Mouse (Mus musculus): ENCODE results near the gene Fam199x. TPM values are rescaled to one million over a fixed set of nuclear protein-coding genes. Genes with fewer than 3 reads are reported as not detected.
A peak's percentile ranks its signal among the peaks of the same experiment; 100 is the strongest.

The Fam199x gene
- polyA plus RNA-seq, 1 experiment = 12.9 TPM

GRCm38 (mm10) chrX:137104531-137104930, 55.1 kb downstream of the Fam199x start:
- H3K9me3 ChIP-seq (replicated peaks; ENCODE audit: control insufficient read depth, insufficient read depth, low read length, poor library complexity, severe bottlenecking) = no peaks in the 10 kb centered on the region
- no peak overlapping the region for H3K4me3 ChIP-seq (ENCODE audit: low read depth, low read length)
- H3K9ac ChIP-seq (ENCODE audit: low read depth, poor library complexity, severe bottlenecking) = no peak overlapping the region
- H3K36me3 ChIP-seq (ENCODE audit: control insufficient read depth, insufficient read depth, low read length, poor library complexity, severe bottlenecking) = no peaks in the 10 kb centered on the region
- no peaks in the 10 kb centered on the region for H3K4me1 ChIP-seq (ENCODE audit: control insufficient read depth, insufficient read depth, low read length)
- H3K27me3 ChIP-seq (ENCODE audit: control insufficient read depth, insufficient read depth, low read length, poor library complexity, severe bottlenecking) = no peaks in the 10 kb centered on the region; the same call in 1 of the 2 replicates
- H3K27ac ChIP-seq (ENCODE audit: insufficient read depth, low read length) = no peak overlapping the region
- TF ChIP-seq EP300 (IDR thresholded peaks at IDR 0.05; ENCODE audit: insufficient read depth, low read depth, low read length) = no peak

GRCm38 (mm10) chrX:137106498-137106897, 57.1 kb downstream of the Fam199x start:
- no peaks in the 10 kb centered on the region for H3K9me3 ChIP-seq (replicated peaks; ENCODE audit: control insufficient read depth, insufficient read depth, low read length, poor library complexity, severe bottlenecking)
- no peak overlapping the region for H3K4me3 ChIP-seq (ENCODE audit: low read depth, low read length)
- TF ChIP-seq EP300 (IDR thresholded peaks at IDR 0.05; ENCODE audit: insufficient read depth, low read depth, low read length) (no peak), CTCF (IDR thresholded peaks at IDR 0.05; ENCODE audit: low read depth, low read length) (no peak), POLR2A (IDR thresholded peaks at IDR 0.05; ENCODE audit: insufficient read depth, low read length) (no peak)
- H3K4me1 ChIP-seq (ENCODE audit: control insufficient read depth, insufficient read depth, low read length) = no peaks in the 10 kb centered on the region
- H3K27ac ChIP-seq (ENCODE audit: insufficient read depth, low read length) = no peak overlapping the region
- no peaks in the 10 kb centered on the region for H3K36me3 ChIP-seq (ENCODE audit: control insufficient read depth, insufficient read depth, low read length, poor library complexity, severe bottlenecking)
- H3K9ac ChIP-seq (ENCODE audit: low read depth, poor library complexity, severe bottlenecking) = no peak overlapping the region
- H3K27me3 ChIP-seq (ENCODE audit: control insufficient read depth, insufficient read depth, low read length, poor library complexity, severe bottlenecking) = no peaks in the 10 kb centered on the region; the same call in 1 of the 2 replicates

- no peaks in the 10 kb centered on the region for H3K36me3 ChIP-seq (ENCODE audit: control insufficient read depth, insufficient read depth, low read length, poor library complexity, severe bottlenecking)
- H3K4me1 ChIP-seq (ENCODE audit: control insufficient read depth, insufficient read depth, low read length) = no peaks in the 10 kb centered on the region
- H3K27ac ChIP-seq (ENCODE audit: insufficient read depth, low read length) = no peak overlapping the region
- TF ChIP-seq CTCF (IDR thresholded peaks at IDR 0.05; ENCODE audit: low read depth, low read length) (peak; percentile 49), EP300 (IDR thresholded peaks at IDR 0.05; ENCODE audit: insufficient read depth, low read depth, low read length) (no peak)
- no peaks in the 10 kb centered on the region for H3K9me3 ChIP-seq (replicated peaks; ENCODE audit: control insufficient read depth, insufficient read depth, low read length, poor library complexity, severe bottlenecking)
- peaks cover 12% of the 10 kb centered on the region; the same call in 1 of the 2 replicates for H3K27me3 ChIP-seq (ENCODE audit: control insufficient read depth, insufficient read depth, low read length, poor library complexity, severe bottlenecking)
- peak overlapping the region; percentile 75 for H3K4me3 ChIP-seq (ENCODE audit: low read depth, low read length)
- H3K9ac ChIP-seq (ENCODE audit: low read depth, poor library complexity, severe bottlenecking) = peak overlapping the region; percentile 61
Observed at GRCm38 (mm10) chrX:137118097-137118746, 68.8 kb downstream of the Fam199x start.

GRCm38 (mm10) chrX:137119675-137120423, 70.5 kb downstream of the Fam199x start:
- Histone ChIP-seq H3K9me3 (replicated peaks; ENCODE audit: control insufficient read depth, insufficient read depth, low read length, poor library complexity, severe bottlenecking) (no peaks in the 10 kb centered on the region), H3K36me3 (ENCODE audit: control insufficient read depth, insufficient read depth, low read length, poor library complexity, severe bottlenecking) (no peaks in the 10 kb centered on the region), H3K27me3 (ENCODE audit: control insufficient read depth, insufficient read depth, low read length, poor library complexity, severe bottlenecking) (peaks cover 12% of the 10 kb centered on the region; the same call in 1 of the 2 replicates), H3K27ac (ENCODE audit: insufficient read depth, low read length) (no peak overlapping the region), H3K9ac (ENCODE audit: low read depth, poor library complexity, severe bottlenecking) (peak overlapping the region; percentile 61), H3K4me1 (ENCODE audit: control insufficient read depth, insufficient read depth, low read length) (no peaks in the 10 kb centered on the region), H3K4me3 (ENCODE audit: low read depth, low read length) (peak overlapping the region; percentile 75)
- TF ChIP-seq EP300 (IDR thresholded peaks at IDR 0.05; ENCODE audit: insufficient read depth, low read depth, low read length) (no peak), CTCF (IDR thresholded peaks at IDR 0.05; ENCODE audit: low read depth, low read length) (no peak), POLR2A (IDR thresholded peaks at IDR 0.05; ENCODE audit: insufficient read depth, low read length) (no peak)

GRCm38 (mm10) chrX:137121718-137122117, 72.3 kb downstream of the Fam199x start, which contains the start of gene Esx1:
TSS of gene Esx1 (minus strand) at chrX:137122083.
- Histone ChIP-seq H3K27me3 (ENCODE audit: control insufficient read depth, insufficient read depth, low read length, poor library complexity, severe bottlenecking) (peaks cover 12% of the 10 kb centered on the region; the same call in 1 of the 2 replicates), H3K27ac (ENCODE audit: insufficient read depth, low read length) (no peak within 1 kb of the TSS), H3K4me3 (ENCODE audit: low read depth, low read length) (peak within 1 kb of the TSS; percentile 30; the same call in 1 of the 2 replicates), H3K4me1 (ENCODE audit: control insufficient read depth, insufficient read depth, low read length) (no peaks in the 10 kb centered on the region), H3K9me3 (replicated peaks; ENCODE audit: control insufficient read depth, insufficient read depth, low read length, poor library complexity, severe bottlenecking) (no peaks in the 10 kb centered on the region), H3K9ac (ENCODE audit: low read depth, poor library complexity, severe bottlenecking) (peak within 1 kb of the TSS; percentile 56; the same call in 1 of the 2 replicates), H3K36me3 (ENCODE audit: control insufficient read depth, insufficient read depth, low read length, poor library complexity, severe bottlenecking) (no peaks in the 10 kb centered on the region)
- TF ChIP-seq CTCF (IDR thresholded peaks at IDR 0.05; ENCODE audit: low read depth, low read length) (no peak), EP300 (IDR thresholded peaks at IDR 0.05; ENCODE audit: insufficient read depth, low read depth, low read length) (no peak)

- TF ChIP-seq EP300 (IDR thresholded peaks at IDR 0.05; ENCODE audit: insufficient read depth, low read depth, low read length) = no peak
- TF ChIP-seq POLR2A (IDR thresholded peaks at IDR 0.05; ENCODE audit: insufficient read depth, low read length) = no peak
- no peak for TF ChIP-seq CTCF (IDR thresholded peaks at IDR 0.05; ENCODE audit: low read depth, low read length)
Observed at GRCm38 (mm10) chrX:137127542-137127941, 78.1 kb downstream of the Fam199x start.

More at GRCm38 (mm10) chrX:137127542-137127941, 78.1 kb downstream of the Fam199x start:
- H3K4me3 ChIP-seq (ENCODE audit: low read depth, low read length) = no peak overlapping the region
- H3K9me3 ChIP-seq (replicated peaks; ENCODE audit: control insufficient read depth, insufficient read depth, low read length, poor library complexity, severe bottlenecking) = no peaks in the 10 kb centered on the region
- no peak overlapping the region for H3K27ac ChIP-seq (ENCODE audit: insufficient read depth, low read length)
- peaks cover 2% of the 10 kb centered on the region; the same call in 1 of the 2 replicates for H3K27me3 ChIP-seq (ENCODE audit: control insufficient read depth, insufficient read depth, low read length, poor library complexity, severe bottlenecking)
- H3K36me3 ChIP-seq (ENCODE audit: control insufficient read depth, insufficient read depth, low read length, poor library complexity, severe bottlenecking) = no peaks in the 10 kb centered on the region
- no peak overlapping the region for H3K9ac ChIP-seq (ENCODE audit: low read depth, poor library complexity, severe bottlenecking)
- H3K4me1 ChIP-seq (ENCODE audit: control insufficient read depth, insufficient read depth, low read length) = no peaks in the 10 kb centered on the region

Other genes starting within 250 kb of the Fam199x start
- gene Plp1, start 226.9 kb upstream of the Fam199x start, polyA plus RNA-seq (2011; ENCODE audit: insufficient read depth, insufficient read length, low read depth, missing spikeins) = 4.0 and 7.5 TPM in 2 replicates
- gene Rab9b, start 180.8 kb upstream of the Fam199x start, polyA plus RNA-seq (2011; ENCODE audit: insufficient read depth, insufficient read length, low read depth, missing spikeins) = not detected in 2 replicates
- not detected in 2 replicates for gene H2bfm, start 122.3 kb upstream of the Fam199x start, polyA plus RNA-seq (2011; ENCODE audit: insufficient read depth, insufficient read length, low read depth, missing spikeins)
- 24.3 and 34.1 TPM in 2 replicates for gene Tmsb15b2, start 74.1 kb upstream of the Fam199x start, polyA plus RNA-seq (2011; ENCODE audit: insufficient read depth, insufficient read length, low read depth, missing spikeins)
- 1.4 TPM in 1 of 2 replicates, not detected in the other for gene Tmsb15l, start 72.7 kb upstream of the Fam199x start, polyA plus RNA-seq (2011; ENCODE audit: insufficient read depth, insufficient read length, low read depth, missing spikeins)
- 38.2 and 38.7 TPM in 2 replicates for gene Tmsb15b1, start 72.7 kb upstream of the Fam199x start, polyA plus RNA-seq (2011; ENCODE audit: insufficient read depth, insufficient read length, low read depth, missing spikeins)
- 2.2 and 2.4 TPM in 2 replicates for gene Zcchc18, start 56.4 kb upstream of the Fam199x start, polyA plus RNA-seq (2011; ENCODE audit: insufficient read depth, insufficient read length, low read depth, missing spikeins)
- gene Slc25a53, start 11.3 kb upstream of the Fam199x start, polyA plus RNA-seq (2011; ENCODE audit: insufficient read depth, insufficient read length, low read depth, missing spikeins) = 11.6 and 14.0 TPM in 2 replicates
- 15.6 and 18.6 TPM in 2 replicates for gene Esx1, start 72.5 kb downstream of the Fam199x start, polyA plus RNA-seq (2011; ENCODE audit: insufficient read depth, insufficient read length, low read depth, missing spikeins)

Data from ES-Bruce4 (cell line).